30 mouse cellular contexts compared by ENCODE assay signal in genomic region chr13:3771221-3771620, GRCm38 (mm10). TPM values are rescaled to one million over a fixed set of nuclear protein-coding genes. Genes with fewer than 3 reads are reported as not detected.
DNase-seq lines count a peak whose midpoint lies in the region; ATAC-seq and TF ChIP-seq lines count a peak whose summit lies in the region.
"Had no signal": no experiment of that assay in that cellular context is flagged by ENCODE, and none has a peak within 500 bp of the region (broad histone marks: within the 10 kb centered on the region; RNA-seq: fewer than 3 reads in every experiment).

No protein-coding gene starts in this region.

- TF ChIP-seq CTCF in lung, embryonic 14.5 days (IDR thresholded peaks at IDR 0.05; ENCODE audit: low read depth), result no peak
- no peak for TF ChIP-seq CTCF in stomach, postnatal 0 days (IDR thresholded peaks at IDR 0.05; ENCODE audit: low read depth)

- H3K9ac ChIP-seq in lung, embryonic 14.5 days, result no peak overlapping the region
- no peak overlapping the region for H3K9ac ChIP-seq in stomach, embryonic 14.5 days (replicated peaks; ENCODE audit: low read depth, low read length)
- H3K9ac ChIP-seq in stomach, postnatal 0 days (ENCODE audit: low read length), result no peak overlapping the region
- no peak overlapping the region for H3K9ac ChIP-seq in embryonic facial prominence, embryonic 15.5 days
- H3K9ac ChIP-seq: forebrain, embryonic 13.5 days; hindbrain, embryonic 13.5 days; liver, embryonic 14.5 days; midbrain, embryonic 12.5 days; neural tube, embryonic 13.5 days had no signal

- no peaks in the 10 kb centered on the region for H3K27me3 ChIP-seq in lung, embryonic 14.5 days (ENCODE audit: insufficient read depth, low read length)
- no peaks in the 10 kb centered on the region for H3K27me3 ChIP-seq in stomach, embryonic 14.5 days (ENCODE audit: control insufficient read depth, insufficient read depth, low read length)
- no peaks in the 10 kb centered on the region for H3K27me3 ChIP-seq in stomach, postnatal 0 days (ENCODE audit: control insufficient read depth, insufficient read depth, low read length)
- no peaks in the 10 kb centered on the region for H3K27me3 ChIP-seq in embryonic facial prominence, embryonic 15.5 days
- H3K27me3 ChIP-seq: forebrain, embryonic 13.5 days; hindbrain, embryonic 13.5 days; midbrain, embryonic 12.5 days; neural tube, embryonic 13.5 days had no signal

- H3K4me3 ChIP-seq in lung, embryonic 14.5 days (ENCODE audit: low read depth, low read length), result no peak overlapping the region
- no peak overlapping the region for H3K4me3 ChIP-seq in stomach, embryonic 14.5 days (ENCODE audit: low read depth, low read length)
- no peak overlapping the region for H3K4me3 ChIP-seq in stomach, postnatal 0 days (ENCODE audit: low read depth, low read length)
- no peak overlapping the region for H3K4me3 ChIP-seq in embryonic facial prominence, embryonic 15.5 days (replicated peaks)
- H3K4me3 ChIP-seq: forebrain, embryonic 13.5 days; hindbrain, embryonic 13.5 days; megakaryocyte, embryonic 14.5 days; midbrain, embryonic 12.5 days; neural tube, embryonic 13.5 days had no signal

- 98% methylated on average over 5 of the region's 5 CpGs for WGBS in lung, embryonic 14.5 days
- 90% methylated on average over 5 of the region's 5 CpGs for WGBS in stomach, embryonic 14.5 days
- WGBS in stomach, postnatal 0 days, result 95% methylated on average over 5 of the region's 5 CpGs
- WGBS in embryonic facial prominence, embryonic 15.5 days, result 88% methylated on average over 5 of the region's 5 CpGs

- H3K27ac ChIP-seq in lung, embryonic 14.5 days (ENCODE audit: low read depth), result peak overlapping the region; percentile 78; the same call in 1 of the 2 replicates
- 0 out of 2 replicates have a peak overlapping the region, but pooled peaks have one; percentile 27 for H3K27ac ChIP-seq in stomach, embryonic 14.5 days (ENCODE audit: low read length)
- no peak overlapping the region; the same call in 1 of the 2 replicates for H3K27ac ChIP-seq in stomach, postnatal 0 days (replicated peaks)
- peak overlapping the region; percentile 84 for H3K27ac ChIP-seq in embryonic facial prominence, embryonic 15.5 days (replicated peaks)
- H3K27ac ChIP-seq: forebrain, embryonic 13.5 days; hindbrain, embryonic 13.5 days; liver, embryonic 14.5 days; midbrain, embryonic 12.5 days had no signal

- H3K9me3 ChIP-seq in lung, embryonic 14.5 days (ENCODE audit: low read depth, low read length), result no peaks in the 10 kb centered on the region
- no peaks in the 10 kb centered on the region for H3K9me3 ChIP-seq in stomach, embryonic 14.5 days (ENCODE audit: control insufficient read depth, low read depth, low read length)
- H3K9me3 ChIP-seq in stomach, postnatal 0 days (ENCODE audit: control insufficient read depth, low read length), result no peaks in the 10 kb centered on the region
- H3K9me3 ChIP-seq in embryonic facial prominence, embryonic 15.5 days (replicated peaks), result no peaks in the 10 kb centered on the region
- H3K9me3 ChIP-seq: forebrain, embryonic 13.5 days; hindbrain, embryonic 13.5 days; midbrain, embryonic 12.5 days; neural tube, embryonic 13.5 days had no signal

- TF ChIP-seq EP300 in stomach, postnatal 0 days (optimal IDR thresholded peaks at IDR 0.05), result no peak

- no peaks in the 10 kb centered on the region for H3K36me3 ChIP-seq in lung, embryonic 14.5 days (ENCODE audit: insufficient read depth)
- H3K36me3 ChIP-seq in stomach, embryonic 14.5 days (ENCODE audit: control insufficient read depth, insufficient read depth, low read length), result no peaks in the 10 kb centered on the region
- no peaks in the 10 kb centered on the region for H3K36me3 ChIP-seq in stomach, postnatal 0 days (ENCODE audit: control insufficient read depth, insufficient read depth, low read length)
- no peaks in the 10 kb centered on the region for H3K36me3 ChIP-seq in embryonic facial prominence, embryonic 15.5 days
- H3K36me3 ChIP-seq: hindbrain, embryonic 13.5 days; midbrain, embryonic 12.5 days; neural tube, embryonic 13.5 days had no signal

- H3K4me1 ChIP-seq in lung, embryonic 14.5 days (ENCODE audit: insufficient read depth), result peaks cover 24% of the 10 kb centered on the region
- peaks cover 8% of the 10 kb centered on the region; the same call in 1 of the 2 replicates for H3K4me1 ChIP-seq in stomach, embryonic 14.5 days (ENCODE audit: control insufficient read depth, insufficient read depth, low read length)
- peaks cover 10% of the 10 kb centered on the region for H3K4me1 ChIP-seq in stomach, postnatal 0 days (replicated peaks; ENCODE audit: control insufficient read depth, insufficient read depth)
- H3K4me1 ChIP-seq in embryonic facial prominence, embryonic 15.5 days, result peaks cover 25% of the 10 kb centered on the region
- H3K4me1 ChIP-seq: midbrain, embryonic 12.5 days had no signal

- no peak for ATAC-seq in lung, embryonic 14.5 days (ENCODE audit: insufficient read depth)
- ATAC-seq in stomach, embryonic 14.5 days (ENCODE audit: insufficient number of reproducible peaks, insufficient read depth, low FRiP score, low read depth), result no peak
- no peak for ATAC-seq in stomach, postnatal 0 days (ENCODE audit: low FRiP score, low TSS enrichment)
- no peak for ATAC-seq in embryonic facial prominence, embryonic 15.5 days (ENCODE audit: insufficient number of reproducible peaks, low FRiP score, low TSS enrichment, low read depth)
- ATAC-seq in megakaryocyte, adult 5-6 weeks (ENCODE audit: poor library complexity, severe bottlenecking), result peak; percentile 36

- no peak for DNase-seq in lung, embryonic 14.5 days
- no peak for DNase-seq in lung, postnatal 14 days
- no peak for DNase-seq in stomach, postnatal 0 days (ENCODE audit: low spot score)
- DNase-seq in gastrocnemius, adult 8-10 months (ENCODE audit: low spot score in 2 of 2), result no peak
- DNase-seq: B cell, adult 2 months; cerebellum, adult 8-10 months; cerebellum, postnatal 25 days; gastrocnemius, postnatal 14 days; heart, adult 18-20 months; heart, postnatal 4 days; kidney, adult 11 months; kidney, postnatal 14 days; liver; lung, postnatal 10 days; thymus, adult 18-20 months; thymus, postnatal 4 days had no signal

- H3K4me2 ChIP-seq in lung, embryonic 14.5 days, result no peak overlapping the region
- H3K4me2 ChIP-seq in stomach, embryonic 14.5 days (replicated peaks; ENCODE audit: low read depth, low read length), result no peak overlapping the region
- H3K4me2 ChIP-seq in stomach, postnatal 0 days (replicated peaks; ENCODE audit: low read depth), result no peak overlapping the region
- H3K4me2 ChIP-seq in embryonic facial prominence, embryonic 15.5 days (replicated peaks), result no peak overlapping the region
- H3K4me2 ChIP-seq: forebrain, embryonic 13.5 days; heart, embryonic 11.5 days; hindbrain, embryonic 13.5 days; midbrain, embryonic 12.5 days; neural tube, embryonic 13.5 days had no signal

RNA-seq across cellular contexts. Expression of gene Calml3, which starts 32.9 kb away (rescaled TPM):
- 0.18 TPM in 1 of 2 replicates, not detected in the other for polyA plus RNA-seq in lung, embryonic 14.5 days (2014; fragmentation: Nextera tagmentation; extraction: Ambion mirVana)
- polyA plus RNA-seq in stomach, embryonic 14.5 days (2014; fragmentation: Nextera tagmentation; extraction: Ambion mirVana), result 2.0 and 5.0 TPM in 2 replicates
- polyA plus RNA-seq in stomach, postnatal 0 days (2015; fragmentation: Nextera tagmentation; extraction: Ambion mirVana), result 40.0 and 44.6 TPM in 2 replicates
- 31.3 and 33.6 TPM in 2 replicates for polyA plus RNA-seq in embryonic facial prominence, embryonic 15.5 days (2015; fragmentation: Nextera tagmentation; extraction: Ambion mirVana)
- total RNA-seq in megakaryocyte, adult 5-6 weeks (2015), result not detected in 2 replicates
- not detected in 2 replicates for total RNA-seq in megakaryocyte, adult 5-6 weeks (2017)
- not detected for total RNA-seq in gastrocnemius, adult 8-10 months (2022)
- total RNA-seq: gastrocnemius, postnatal 14 days; heart, adult 18-20 months; heart, postnatal 4 days; layer of hippocampus, postnatal 10 days; left cerebral cortex, adult 18-20 months; left cerebral cortex, postnatal 25 days had no signal
- polyA plus RNA-seq: adrenal gland, adult 2 months; forebrain, embryonic 13.5 days; hindbrain, embryonic 13.5 days; liver, embryonic 14.5 days; midbrain, embryonic 12.5 days; neural tube, embryonic 13.5 days had no signal
